Mouse (Mus musculus): ENCODE data around the gene Ptgfrn.

Gene Ptgfrn

DNA sequence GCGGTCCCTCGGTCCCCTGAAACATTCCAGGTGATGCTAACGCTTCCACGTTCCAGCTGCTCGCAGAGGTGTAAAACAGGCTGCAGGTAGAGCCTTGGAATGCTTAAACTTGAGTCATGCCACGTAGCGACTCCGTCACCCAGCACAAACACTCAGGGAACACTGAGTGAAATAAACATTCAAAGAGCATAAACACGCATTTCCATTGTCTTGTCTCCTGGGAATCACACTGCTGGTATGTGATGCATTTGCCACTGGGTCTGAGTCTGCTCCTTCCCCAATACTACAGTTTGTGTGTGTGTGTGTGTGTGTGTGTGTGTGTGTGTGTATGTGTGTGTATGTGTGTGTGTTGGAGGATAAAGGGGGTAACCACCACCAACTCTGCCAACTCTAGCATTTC is 5.2 kb downstream of the Ptgfrn start:
- H3K4me1 ChIP-seq (replicated peaks; ENCODE audit: low read depth, low read length): peaks cover 84% of the 10 kb centered on the region
- H3K9me3 ChIP-seq (ENCODE audit: low read length): no peaks in the 10 kb centered on the region
- TF ChIP-seq CTCF (conservative IDR thresholded peaks at IDR 0.05; ENCODE audit: low read length) (no peak), POU5F1 (IDR thresholded peaks at IDR 0.05; ENCODE audit: borderline replicate concordance, low read length) (no peak), NANOG (IDR thresholded peaks at IDR 0.05; ENCODE audit: borderline replicate concordance, low read length) (no peak)
- H3K27me3 ChIP-seq (ENCODE audit: insufficient read depth, low read length): no peaks in the 10 kb centered on the region
- H3K36me3 ChIP-seq (ENCODE audit: insufficient read depth, low read length): peaks cover 28% of the 10 kb centered on the region; the same call in 1 of the 2 replicates
- no peak overlapping the region for H3K4me3 ChIP-seq (replicated peaks; ENCODE audit: low read length)

DNA sequence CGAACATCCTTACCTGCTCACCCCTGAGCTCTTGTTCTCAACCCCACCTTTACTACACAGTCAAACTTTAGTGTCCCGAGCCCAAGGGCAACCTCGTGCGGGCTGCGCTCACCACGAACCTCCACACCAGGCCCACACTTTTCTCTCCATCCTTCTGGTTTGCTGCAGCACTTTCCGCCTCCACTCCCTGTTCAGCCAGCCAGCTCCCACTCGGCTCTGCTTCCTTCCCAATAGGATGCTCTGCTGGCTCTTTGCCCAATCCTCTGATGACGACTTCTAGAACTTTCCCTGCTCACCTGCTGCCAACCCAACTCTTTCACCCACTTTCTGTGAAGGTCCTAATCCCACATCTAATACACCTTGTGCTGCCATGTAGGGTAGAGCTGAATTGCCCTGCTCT is 6.3 kb downstream of the Ptgfrn start:
- no peak for TF ChIP-seq NANOG (IDR thresholded peaks at IDR 0.05; ENCODE audit: borderline replicate concordance, low read length)
- no peak for TF ChIP-seq CTCF (conservative IDR thresholded peaks at IDR 0.05; ENCODE audit: low read length)
- TF ChIP-seq POU5F1 (IDR thresholded peaks at IDR 0.05; ENCODE audit: borderline replicate concordance, low read length): no peak
- peaks cover 33% of the 10 kb centered on the region for H3K36me3 ChIP-seq (ENCODE audit: insufficient read depth, low read length)
- no peaks in the 10 kb centered on the region for H3K27me3 ChIP-seq (ENCODE audit: insufficient read depth, low read length)
- no peaks in the 10 kb centered on the region for H3K9me3 ChIP-seq (ENCODE audit: low read length)
- H3K4me3 ChIP-seq (replicated peaks; ENCODE audit: low read length): no peak overlapping the region
- H3K4me1 ChIP-seq (replicated peaks; ENCODE audit: low read depth, low read length): peaks cover 88% of the 10 kb centered on the region

DNA sequence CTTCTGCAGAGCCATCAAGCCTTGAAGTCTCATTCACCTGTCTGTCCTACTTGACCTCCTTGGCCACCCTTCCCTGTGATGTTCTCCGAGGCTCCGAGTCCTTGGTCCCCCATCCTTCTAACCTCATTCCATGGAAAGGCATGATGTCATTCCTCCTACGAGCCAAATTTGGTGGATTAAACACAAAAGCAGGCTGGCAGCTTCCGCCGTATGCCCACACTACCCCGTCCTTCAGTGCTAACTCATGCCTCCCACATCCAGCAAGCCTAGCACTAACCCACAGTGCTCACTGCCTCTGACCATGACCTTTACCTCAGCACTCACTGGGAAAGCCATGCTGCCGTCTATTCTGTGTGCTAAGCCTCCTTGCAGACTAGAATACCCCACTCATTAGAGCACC is 8.0 kb downstream of the Ptgfrn start:
- Histone ChIP-seq H3K9me3 (ENCODE audit: low read length) (no peaks in the 10 kb centered on the region), H3K36me3 (ENCODE audit: insufficient read depth, low read length) (peaks cover 46% of the 10 kb centered on the region), H3K27me3 (ENCODE audit: insufficient read depth, low read length) (no peaks in the 10 kb centered on the region), H3K4me3 (replicated peaks; ENCODE audit: low read length) (no peak overlapping the region), H3K4me1 (replicated peaks; ENCODE audit: low read depth, low read length) (peaks cover 88% of the 10 kb centered on the region)
- no peak for TF ChIP-seq CTCF (conservative IDR thresholded peaks at IDR 0.05; ENCODE audit: low read length)
- no peak for TF ChIP-seq NANOG (IDR thresholded peaks at IDR 0.05; ENCODE audit: borderline replicate concordance, low read length)
- TF ChIP-seq POU5F1 (IDR thresholded peaks at IDR 0.05; ENCODE audit: borderline replicate concordance, low read length): no peak

DNA sequence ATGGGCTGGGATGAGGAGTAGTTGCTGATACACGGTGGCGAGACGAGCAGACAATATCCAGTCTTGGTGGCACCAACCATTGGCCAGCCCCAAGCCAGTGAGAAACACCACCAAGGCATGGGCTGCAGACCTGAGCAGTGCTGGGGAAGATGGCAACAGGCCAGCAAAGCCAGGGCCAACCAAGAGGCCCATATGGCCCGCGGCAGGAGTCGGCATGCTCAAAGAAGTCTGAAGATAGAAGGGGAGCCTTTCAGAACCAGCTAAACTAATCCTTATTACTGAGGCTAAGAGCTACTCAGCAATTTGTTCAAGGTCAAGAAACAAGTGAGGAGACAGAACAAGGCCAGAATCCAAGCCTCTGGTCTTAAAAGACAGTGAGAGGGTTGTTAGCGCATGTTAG is 8.9 kb downstream of the Ptgfrn start:
- H3K27me3 ChIP-seq (ENCODE audit: insufficient read depth, low read length): no peaks in the 10 kb centered on the region
- H3K4me3 ChIP-seq (replicated peaks; ENCODE audit: low read length): no peak overlapping the region
- H3K4me1 ChIP-seq (replicated peaks; ENCODE audit: low read depth, low read length): peaks cover 88% of the 10 kb centered on the region
- peaks cover 46% of the 10 kb centered on the region for H3K36me3 ChIP-seq (ENCODE audit: insufficient read depth, low read length)
- TF ChIP-seq CTCF (conservative IDR thresholded peaks at IDR 0.05; ENCODE audit: low read length) (no peak), NANOG (IDR thresholded peaks at IDR 0.05; ENCODE audit: borderline replicate concordance, low read length) (no peak), POU5F1 (IDR thresholded peaks at IDR 0.05; ENCODE audit: borderline replicate concordance, low read length) (no peak)
- no peaks in the 10 kb centered on the region for H3K9me3 ChIP-seq (ENCODE audit: low read length)

DNA sequence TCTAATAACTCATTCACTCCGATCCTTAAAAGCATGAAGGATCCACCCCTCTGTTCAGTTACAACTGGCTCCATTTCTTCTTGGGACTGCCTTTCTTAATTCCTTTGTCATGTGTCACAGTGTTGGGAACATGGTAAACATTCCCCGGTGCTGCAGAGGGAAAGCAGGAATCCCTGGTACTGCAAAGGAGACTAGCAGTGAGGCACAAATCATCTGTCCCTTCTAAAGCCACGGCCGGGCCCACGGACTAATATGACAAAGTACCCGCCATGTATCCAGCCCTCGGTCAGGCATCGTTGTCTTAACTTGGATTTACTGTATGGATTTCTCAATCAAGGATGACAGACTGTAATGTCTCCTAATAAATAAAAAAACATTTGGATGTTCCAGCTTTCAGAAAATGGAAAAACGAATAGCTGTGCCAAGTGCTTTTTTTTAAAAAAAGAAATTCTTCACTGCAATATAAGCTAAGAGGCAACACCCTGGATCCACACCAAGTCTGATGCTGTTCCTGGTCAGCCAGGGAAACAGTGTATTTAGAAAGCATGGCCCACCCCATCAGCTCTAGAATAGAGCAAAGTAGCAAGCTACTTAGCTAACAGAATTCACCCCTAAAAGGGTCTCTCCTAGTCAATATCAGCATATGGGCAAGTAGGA is 10.2 kb downstream of the Ptgfrn start:
- H3K4me1 ChIP-seq (replicated peaks; ENCODE audit: low read depth, low read length): peaks cover 93% of the 10 kb centered on the region
- no peaks in the 10 kb centered on the region for H3K9me3 ChIP-seq (ENCODE audit: low read length)
- H3K27me3 ChIP-seq (ENCODE audit: insufficient read depth, low read length): no peaks in the 10 kb centered on the region
- no peak overlapping the region for H3K4me3 ChIP-seq (replicated peaks; ENCODE audit: low read length)
- TF ChIP-seq POU5F1 (IDR thresholded peaks at IDR 0.05; ENCODE audit: borderline replicate concordance, low read length) (no peak), CTCF (conservative IDR thresholded peaks at IDR 0.05; ENCODE audit: low read length) (no peak), NANOG (IDR thresholded peaks at IDR 0.05; ENCODE audit: borderline replicate concordance, low read length) (no peak)
- H3K36me3 ChIP-seq (ENCODE audit: insufficient read depth, low read length): peaks cover 45% of the 10 kb centered on the region

DNA sequence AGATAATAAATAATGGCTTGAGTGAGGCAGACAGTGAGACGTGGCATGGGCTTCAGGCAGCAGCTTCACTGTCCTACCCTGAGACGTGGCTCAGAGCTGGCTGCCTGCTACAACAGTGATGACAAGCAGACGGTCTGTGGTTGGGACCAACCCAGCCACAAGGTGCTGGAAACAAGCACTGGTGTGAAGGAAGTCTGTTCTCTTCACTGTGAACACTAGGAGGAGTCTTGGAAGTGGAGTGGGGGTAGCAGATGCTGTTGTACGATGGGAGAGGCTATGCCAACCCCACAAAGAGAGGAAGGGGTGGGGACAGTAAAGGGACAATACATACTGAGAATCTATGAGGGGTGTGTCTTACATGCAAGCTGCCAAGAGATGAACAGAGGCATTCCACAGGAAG is 12.0 kb downstream of the Ptgfrn start:
- Histone ChIP-seq H3K36me3 (ENCODE audit: insufficient read depth, low read length) (peaks cover 35% of the 10 kb centered on the region), H3K27me3 (ENCODE audit: insufficient read depth, low read length) (no peaks in the 10 kb centered on the region), H3K4me1 (replicated peaks; ENCODE audit: low read depth, low read length) (peaks cover 93% of the 10 kb centered on the region), H3K9me3 (ENCODE audit: low read length) (no peaks in the 10 kb centered on the region), H3K4me3 (replicated peaks; ENCODE audit: low read length) (no peak overlapping the region)
- TF ChIP-seq NANOG (IDR thresholded peaks at IDR 0.05; ENCODE audit: borderline replicate concordance, low read length): no peak
- no peak for TF ChIP-seq POU5F1 (IDR thresholded peaks at IDR 0.05; ENCODE audit: borderline replicate concordance, low read length)
- TF ChIP-seq CTCF (conservative IDR thresholded peaks at IDR 0.05; ENCODE audit: low read length): no peak

DNA sequence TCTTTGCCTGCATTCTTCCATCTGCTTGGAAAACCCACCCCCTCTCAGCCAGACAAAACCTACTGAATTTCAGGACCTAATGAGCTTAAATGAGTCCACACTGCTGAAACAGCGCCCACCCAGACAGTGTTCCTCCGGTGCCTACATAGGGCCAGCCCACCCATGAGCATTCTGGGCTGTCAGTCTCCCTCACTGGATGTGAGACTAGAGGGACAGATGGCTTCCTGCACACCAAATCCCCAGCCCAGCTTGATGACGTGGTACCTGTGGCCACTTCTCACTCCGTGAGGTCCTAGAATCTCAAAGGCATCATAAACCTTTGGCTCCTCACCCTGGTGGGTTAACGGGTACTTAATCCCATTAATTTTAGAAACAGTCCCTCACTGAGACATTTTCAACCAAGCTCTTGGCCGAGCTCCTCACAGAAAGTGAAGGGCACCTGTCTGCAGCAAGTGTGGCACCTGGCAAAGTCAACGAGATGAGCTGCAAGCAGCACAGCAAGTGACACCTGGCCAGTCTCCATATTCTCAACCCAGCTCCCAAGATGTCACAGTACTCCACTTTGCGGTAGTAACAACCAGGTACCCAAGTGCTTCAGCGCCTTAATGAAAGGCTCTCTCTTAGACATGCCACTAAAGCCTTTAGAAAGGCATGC is 12.8 kb downstream of the Ptgfrn start:
- H3K4me1 ChIP-seq (replicated peaks; ENCODE audit: low read depth, low read length): peaks cover 100% of the 10 kb centered on the region
- H3K36me3 ChIP-seq (ENCODE audit: insufficient read depth, low read length): peaks cover 35% of the 10 kb centered on the region
- no peaks in the 10 kb centered on the region for H3K9me3 ChIP-seq (ENCODE audit: low read length)
- no peaks in the 10 kb centered on the region for H3K27me3 ChIP-seq (ENCODE audit: insufficient read depth, low read length)
- TF ChIP-seq NANOG (IDR thresholded peaks at IDR 0.05; ENCODE audit: borderline replicate concordance, low read length) (no peak), CTCF (conservative IDR thresholded peaks at IDR 0.05; ENCODE audit: low read length) (no peak), POU5F1 (IDR thresholded peaks at IDR 0.05; ENCODE audit: borderline replicate concordance, low read length) (no peak)
- no peak overlapping the region for H3K4me3 ChIP-seq (replicated peaks; ENCODE audit: low read length)

DNA sequence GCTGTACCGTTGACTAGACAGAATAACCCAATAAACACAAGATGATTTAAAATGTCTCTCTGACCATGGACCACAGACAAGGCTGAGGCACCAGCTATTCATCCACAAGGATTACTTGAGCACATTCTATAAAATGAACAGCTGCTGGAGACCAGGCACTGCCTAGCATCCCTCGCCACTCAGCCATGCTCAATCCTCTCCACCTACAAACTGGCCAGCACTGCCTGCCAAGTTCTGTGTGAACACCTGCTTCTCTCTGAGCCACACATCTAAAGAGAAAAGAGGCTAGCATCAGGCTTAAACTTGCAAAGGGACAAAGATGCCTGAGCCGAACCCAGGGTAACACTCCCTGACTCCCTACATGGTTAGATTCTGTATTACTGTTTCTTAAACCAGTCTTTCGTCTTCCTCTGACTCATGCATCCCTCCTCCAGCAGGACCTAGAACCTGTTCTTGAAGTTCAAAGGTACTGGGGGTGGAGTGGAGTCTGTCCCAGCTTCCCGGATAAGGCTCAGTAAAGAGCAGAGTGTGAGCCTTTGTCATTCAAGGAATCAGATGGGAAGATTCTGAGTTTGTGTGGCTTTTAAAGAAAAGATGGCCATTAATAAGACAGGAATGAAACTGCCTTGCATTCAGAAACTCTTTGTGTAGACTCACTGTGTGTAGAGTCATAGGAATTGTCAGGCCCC is 14.2 kb downstream of the Ptgfrn start:
- no peak for TF ChIP-seq NANOG (IDR thresholded peaks at IDR 0.05; ENCODE audit: borderline replicate concordance, low read length)
- TF ChIP-seq POU5F1 (IDR thresholded peaks at IDR 0.05; ENCODE audit: borderline replicate concordance, low read length): no peak
- TF ChIP-seq CTCF (conservative IDR thresholded peaks at IDR 0.05; ENCODE audit: low read length): no peak
- Histone ChIP-seq H3K9me3 (ENCODE audit: low read length) (no peaks in the 10 kb centered on the region), H3K4me3 (replicated peaks; ENCODE audit: low read length) (no peak overlapping the region), H3K27me3 (ENCODE audit: insufficient read depth, low read length) (no peaks in the 10 kb centered on the region), H3K36me3 (ENCODE audit: insufficient read depth, low read length) (peaks cover 21% of the 10 kb centered on the region), H3K4me1 (replicated peaks; ENCODE audit: low read depth, low read length) (peaks cover 99% of the 10 kb centered on the region)

All from E14TG2a.4 (cell line).